Mouse (Mus musculus) B cell, adult 67 days (primary cell): ENCODE results near the gene AF067061. TPM values are rescaled to one million over a fixed set of nuclear protein-coding genes. Genes with fewer than 3 reads are reported as not detected.

Source experiments
- total RNA-seq, 2 experiments: library from RNA; stranded (reverse); gene quantifications; 4 replicates each; pipeline ENCODE4 v1.2.4; 2023

The AF067061 gene
- 1 to 10 TPM; 1.1 to 1.3 TPM for total RNA-seq

DNA sequence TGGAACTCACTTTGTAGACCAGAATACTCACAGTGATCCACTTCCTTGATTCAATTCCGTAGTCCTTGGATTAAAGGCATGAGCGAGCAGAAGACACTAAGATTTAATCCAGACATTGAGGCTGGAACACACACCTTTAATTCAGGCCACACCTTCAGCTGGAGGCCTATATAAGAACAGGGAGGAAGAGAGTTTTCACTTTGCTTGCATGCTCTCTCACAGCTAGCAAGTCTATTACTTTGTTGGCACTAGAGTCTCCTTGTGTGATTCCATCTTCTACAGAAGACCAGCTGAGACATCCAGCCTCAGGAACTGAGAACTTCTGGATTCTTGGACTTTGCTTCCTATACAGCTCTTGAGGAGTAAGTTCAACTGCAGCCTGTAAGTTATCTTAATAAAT is at the start of gene AF067061:
Gene AF067061, plus strand, starts transcription at position 245 of the 400 bp plus-strand sequence.

DNA sequence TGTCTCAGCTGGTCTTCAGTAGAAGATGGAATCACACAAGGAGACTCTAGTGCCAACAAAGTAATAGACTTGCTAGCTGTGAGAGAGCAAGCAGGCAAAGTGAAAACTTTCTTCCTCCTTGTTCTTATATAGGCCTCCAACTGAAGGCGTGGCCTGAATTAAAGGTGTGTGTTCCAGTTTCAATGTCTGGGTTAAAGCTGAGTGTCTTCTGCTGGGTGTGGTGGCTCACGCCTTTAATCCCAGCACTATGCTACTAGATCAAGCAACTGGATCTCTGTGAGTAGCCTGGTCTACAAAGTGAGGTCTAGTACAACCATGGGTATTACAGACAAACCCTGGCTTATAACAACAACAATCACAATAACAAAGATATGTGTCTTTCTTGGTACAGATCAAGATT is 47.1 kb upstream of the AF067061 start, which contains the start of gene Gm21762:
Gene Gm21762, minus strand, starts transcription at position 101 of the 400 bp plus-strand sequence.

DNA sequence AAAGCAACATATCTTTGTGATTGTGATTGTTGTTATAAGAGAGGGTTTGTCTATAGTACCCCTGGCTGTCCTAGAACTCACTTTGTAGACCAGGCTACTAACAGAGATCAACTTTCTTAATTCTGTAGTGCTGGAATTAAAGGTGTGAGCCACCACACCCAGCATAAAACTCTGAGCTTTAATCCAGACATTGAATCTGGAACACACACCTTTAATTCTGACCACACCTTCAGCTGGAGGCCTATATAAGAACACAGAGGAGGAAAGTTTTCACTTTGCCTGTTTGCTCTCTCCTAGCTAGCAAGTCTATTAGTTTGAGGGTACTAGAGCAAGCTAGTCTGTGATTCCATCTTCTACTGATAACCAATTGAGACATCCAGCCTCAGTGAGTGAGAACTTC is 24.1 kb upstream of the AF067061 start, which contains the start of gene Gm21731:
Gene Gm21731, plus strand, starts transcription at position 301 of the 400 bp plus-strand sequence.

GRCm38 (mm10) chr13:120299991-120300442 is 37.1 kb downstream of the AF067061 start, which contains the start of gene BC147527:
BC147527 (plus strand) TSS chr13:120300392.

Other genes with a start within 250 kb of the AF067061 start
- gene Gm36079, start 236.1 kb upstream of the AF067061 start, total RNA-seq = not detected
- under 1 TPM in 1 of 2 experiments, not detected in 1; 0.26 TPM for gene Gm21188, start 210.9 kb upstream of the AF067061 start, total RNA-seq
- not detected for gene Gm20767, start 122.9 kb upstream of the AF067061 start, total RNA-seq
- not detected for gene Gm21818, start 90.7 kb upstream of the AF067061 start, total RNA-seq
- gene Gm21762, start 47.2 kb upstream of the AF067061 start, total RNA-seq = not detected
- not detected for gene Gm21731, start 24.0 kb upstream of the AF067061 start, total RNA-seq
- gene BC147527, start 37.3 kb downstream of the AF067061 start, total RNA-seq = 1 to 10 TPM; 4.9 to 6.3 TPM
- gene Tcstv3, start 53.8 kb downstream of the AF067061 start, total RNA-seq = not detected